Mouse (Mus musculus) left cerebral cortex, postnatal 14 days (tissue): ENCODE measurements at regions not wholly inside any gene's neighbourhood (a gene's known extent, or its start where the extent isn't known, plus 50 kb on each side); places are given as distances from the start of the nearest gene placed in this dataset.
A peak's percentile ranks its signal among the peaks of the same experiment; 100 is the strongest.

Source experiments
- DNase-seq, 2 experiments: peaks; one replicate each; pipeline ENCODE4 v3.0.0; 2021 to 2022; ENCODE audit warnings: low spot score in 2 of 2, mixed read lengths in 1 of 2
- intact Hi-C: fragments of 180-260 bp; cut with DNase I; formaldehyde crosslinking; loops from one replicate; pipeline ENCODE4 v1.15.1; 2025

DNA sequence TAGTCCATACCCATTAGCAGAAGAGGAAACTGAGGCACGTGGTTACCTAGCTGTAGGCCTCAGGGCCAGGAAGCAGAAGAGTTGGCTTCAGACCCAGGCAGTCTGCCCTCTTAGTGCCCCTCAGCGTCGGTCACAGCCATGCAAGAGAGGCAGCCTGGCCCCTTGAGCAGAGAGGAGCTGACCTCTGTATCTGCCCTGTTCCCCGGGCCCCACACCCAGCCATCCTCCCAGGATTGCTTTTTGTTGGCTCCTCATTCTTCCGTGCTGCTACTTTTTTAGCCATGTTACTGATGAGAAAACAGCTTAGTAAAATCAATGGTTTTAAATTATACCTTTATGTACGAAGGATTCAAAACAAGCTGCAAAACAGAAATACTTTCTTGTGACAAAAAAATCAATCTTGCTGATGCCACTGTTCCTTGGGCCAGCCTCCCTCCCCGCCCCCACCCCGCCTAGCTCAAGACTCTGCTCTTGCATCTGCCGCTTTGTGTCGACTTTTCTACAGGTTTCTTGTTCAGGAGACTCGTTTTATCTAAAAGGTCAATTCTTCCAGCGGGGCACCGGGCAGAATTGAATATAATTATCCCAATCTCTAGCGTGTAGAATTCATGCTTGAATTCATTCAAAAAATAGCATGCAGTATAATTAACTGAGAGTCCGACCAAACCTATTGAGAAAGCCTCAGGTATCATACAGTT lies 70.8 kb downstream of the Sall1 start:
- intact Hi-C loops, result no loop called here
- DNase-seq, result no peak

GRCm38 (mm10) chr8:88958843-88959242 lies 85.1 kb downstream of the Sall1 start:
- no peak for DNase-seq
- intact Hi-C loops, result no loop called here

DNA sequence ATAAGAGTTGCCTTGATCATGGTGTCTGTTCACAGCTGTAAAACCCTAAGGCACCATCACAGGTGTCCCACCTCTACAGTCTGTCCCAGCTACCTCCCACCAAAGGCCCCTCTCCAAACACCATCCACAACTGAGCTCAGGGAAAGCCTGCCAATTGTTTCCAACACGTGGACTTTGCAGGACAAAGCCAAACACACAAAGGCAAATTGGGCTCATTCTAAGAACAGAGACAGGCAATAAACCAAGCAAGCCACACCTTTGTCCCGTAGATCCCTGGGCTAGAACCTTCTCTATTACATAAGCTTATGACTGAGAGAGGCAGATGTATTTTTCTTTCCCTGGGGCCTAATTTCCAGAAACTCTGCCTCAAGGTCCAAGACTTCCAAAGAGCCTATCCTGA lies 90.8 kb downstream of the Sall1 start:
- DNase-seq, result no peak
- intact Hi-C loops, result no loop called here

- DNase-seq, result peak; percentile 23 to 62
Measured at GRCm38 (mm10) chr8:88951829-88952155, 92.2 kb downstream of the Sall1 start.

GRCm38 (mm10) chr8:88951145-88951828 lies 92.7 kb downstream of the Sall1 start:
- no peak for DNase-seq
- intact Hi-C loops, result no loop called here

More at GRCm38 (mm10) chr8:88951829-88952155, 92.2 kb downstream of the Sall1 start:
- intact Hi-C loops, result no loop called here

- no peak for DNase-seq
Measured at GRCm38 (mm10) chr8:88949975-88950374, 94.0 kb downstream of the Sall1 start.

DNA sequence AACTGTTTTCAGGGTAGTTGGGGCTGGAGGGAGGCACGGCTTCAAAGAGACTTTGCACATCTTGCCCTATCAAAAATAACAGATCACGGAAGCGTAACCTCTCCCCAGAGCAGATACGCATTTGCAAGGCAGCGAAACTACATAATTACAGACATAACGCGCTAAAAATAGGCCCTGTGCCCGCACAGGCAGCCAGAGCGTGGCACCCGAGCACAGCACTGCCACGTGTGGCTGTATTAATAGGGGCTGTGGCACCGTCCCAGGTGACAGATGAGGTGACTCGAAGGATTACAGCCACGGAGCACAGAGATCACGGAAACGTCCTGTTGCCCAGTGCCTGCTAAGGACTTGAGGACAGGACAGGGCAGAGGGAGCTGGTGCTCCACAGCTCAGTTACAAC lies 95.0 kb downstream of the Sall1 start:
- peak; percentile 19 to 28 for DNase-seq
- intact Hi-C loops, result loop anchor here (10.0 kb wide), 1 partner anchor 836 kb away; no protein-coding TSS in a partner anchor

More at GRCm38 (mm10) chr8:88949975-88950374, 94.0 kb downstream of the Sall1 start:
- intact Hi-C loops, result loop anchor here (10.0 kb wide), 1 partner anchor 835 kb away; no protein-coding TSS in a partner anchor

DNA sequence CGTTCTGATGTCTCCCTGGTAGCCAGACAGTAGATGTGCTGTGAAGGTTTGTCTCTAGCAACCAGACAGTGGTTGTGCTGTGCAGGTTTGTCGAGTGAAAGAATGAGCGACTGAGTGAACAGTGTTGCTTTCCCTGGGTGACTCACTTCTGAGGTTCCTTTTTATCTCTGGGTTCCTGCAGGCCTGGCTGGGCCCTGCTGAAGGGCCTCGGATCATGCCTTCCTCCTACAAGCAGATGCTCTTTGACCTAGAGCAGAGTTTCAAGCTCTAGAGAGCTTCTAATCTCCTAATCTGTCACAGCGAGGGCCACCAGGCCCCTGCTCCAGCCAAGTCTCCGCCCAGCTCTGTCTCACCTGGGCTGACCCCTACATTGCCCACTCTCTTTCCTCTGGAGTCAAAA lies 95.6 kb downstream of the Sall1 start:
- no peak for DNase-seq
- intact Hi-C loops, result loop anchor here (10.0 kb wide), 1 partner anchor 836 kb away; no protein-coding TSS in a partner anchor

DNA sequence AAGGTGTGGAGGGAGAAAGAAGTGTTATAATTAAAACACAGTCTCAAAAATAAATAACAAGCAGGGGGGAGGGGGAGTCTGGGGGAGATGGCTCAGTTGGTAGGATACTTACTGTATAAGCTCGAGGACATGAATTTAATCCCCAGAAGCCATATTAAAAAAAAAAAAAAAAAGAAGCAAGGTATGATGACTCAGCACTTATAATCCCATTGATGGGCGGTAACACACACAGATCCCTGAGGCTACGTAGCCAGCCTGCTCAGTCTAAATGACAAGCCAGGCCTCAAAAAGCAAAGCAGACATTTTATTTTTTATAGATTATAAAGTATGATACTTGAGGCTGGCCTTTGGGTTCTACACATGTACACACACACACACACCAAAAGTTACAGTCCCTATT lies 96.6 kb downstream of the Sall1 start:
- intact Hi-C loops, result loop anchor here (10.0 kb wide), 1 partner anchor 837 kb away; no protein-coding TSS in a partner anchor
- no peak for DNase-seq

GRCm38 (mm10) chr8:88945656-88946055 lies 98.3 kb downstream of the Sall1 start:
- no peak for DNase-seq
- intact Hi-C loops, result loop anchor here (10.0 kb wide), 1 partner anchor 839 kb away; no protein-coding TSS in a partner anchor

- DNase-seq, result no peak
- intact Hi-C loops, result loop anchor here (10.0 kb wide), 1 partner anchor 841 kb away; no protein-coding TSS in a partner anchor
Measured at GRCm38 (mm10) chr8:88944038-88944437, 99.9 kb downstream of the Sall1 start.

DNA sequence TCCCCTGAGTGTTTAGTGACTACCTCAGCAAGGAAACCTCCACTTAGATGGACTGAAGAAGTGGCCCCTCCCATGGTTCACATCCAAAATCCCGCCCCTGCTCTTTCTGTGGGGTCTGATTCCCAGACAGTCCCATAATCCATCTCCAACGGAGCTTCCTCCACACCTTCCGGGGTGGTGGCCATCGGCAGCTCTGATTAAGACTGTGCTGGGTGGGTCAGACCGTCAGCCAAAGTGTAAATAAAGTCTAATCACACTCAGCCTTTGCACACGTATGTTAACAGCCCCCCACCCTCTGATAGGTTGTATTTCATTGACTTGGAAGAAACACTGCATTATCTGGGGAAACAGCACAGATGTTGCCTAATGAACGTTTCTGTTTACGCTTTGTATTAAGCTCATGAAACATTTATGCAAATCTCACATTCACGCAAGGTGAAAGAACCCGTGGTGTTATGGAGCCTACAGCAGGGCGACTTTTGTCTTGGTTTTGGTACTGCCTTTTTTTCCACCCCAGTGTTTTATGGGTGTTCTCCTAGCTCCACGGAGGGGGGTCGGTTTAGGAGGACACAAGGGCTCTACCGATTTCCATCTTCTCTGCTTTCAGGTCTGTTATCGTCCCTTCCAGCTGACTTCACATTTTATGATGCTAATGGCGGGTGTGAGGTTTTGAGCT lies 104.8 kb downstream of the Sall1 start:
- DNase-seq, result no peak
- intact Hi-C loops, result no loop called here

DNA sequence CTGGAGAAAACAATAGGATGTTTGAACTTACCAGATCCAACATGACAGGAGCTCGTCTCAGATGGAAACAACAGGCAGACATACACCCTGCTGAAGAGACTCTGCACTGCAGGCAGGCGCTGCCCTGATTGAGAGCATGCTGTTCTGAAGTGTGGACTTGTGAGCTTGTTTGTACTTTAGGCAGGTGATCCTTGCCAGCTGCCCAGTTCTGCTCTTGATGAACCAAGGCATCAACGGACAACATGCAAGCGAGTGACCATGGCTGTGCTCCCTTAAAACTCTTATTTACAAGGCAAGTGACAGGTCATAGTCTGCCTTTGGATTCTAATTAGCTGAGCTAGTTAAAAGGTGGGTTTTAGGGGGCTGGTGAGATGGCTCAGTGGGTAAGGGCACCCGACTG lies 109.3 kb downstream of the Sall1 start:
- intact Hi-C loops, result no loop called here
- no peak for DNase-seq

- intact Hi-C loops, result no loop called here
- no peak for DNase-seq
Measured at GRCm38 (mm10) chr8:88931050-88931449, 112.9 kb downstream of the Sall1 start.

DNA sequence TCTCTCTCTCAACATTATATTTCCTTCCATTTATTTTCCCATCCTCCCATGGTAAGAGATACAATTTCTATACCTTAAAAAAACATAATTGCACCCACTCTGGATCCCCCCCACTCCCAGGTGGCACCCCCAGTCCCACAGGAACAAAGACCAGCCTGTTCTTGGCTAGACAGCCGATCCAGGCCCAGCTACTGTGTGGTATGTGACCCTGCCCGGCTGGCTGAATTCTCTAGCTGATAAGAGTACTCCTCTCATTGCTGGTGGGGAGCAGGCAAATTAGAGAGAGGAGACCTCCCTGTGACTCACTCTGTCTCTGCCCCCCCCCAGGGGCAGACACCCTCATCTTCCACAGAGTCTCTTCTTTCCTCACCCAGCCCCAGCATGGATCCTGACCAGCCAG lies 113.6 kb downstream of the Sall1 start:
- intact Hi-C loops, result no loop called here
- DNase-seq, result no peak

- DNase-seq, result peak in 1 of 2 experiments; percentile 20
- intact Hi-C loops, result no loop called here
Measured at GRCm38 (mm10) chr8:88928675-88929377, 115.1 kb downstream of the Sall1 start.

DNA sequence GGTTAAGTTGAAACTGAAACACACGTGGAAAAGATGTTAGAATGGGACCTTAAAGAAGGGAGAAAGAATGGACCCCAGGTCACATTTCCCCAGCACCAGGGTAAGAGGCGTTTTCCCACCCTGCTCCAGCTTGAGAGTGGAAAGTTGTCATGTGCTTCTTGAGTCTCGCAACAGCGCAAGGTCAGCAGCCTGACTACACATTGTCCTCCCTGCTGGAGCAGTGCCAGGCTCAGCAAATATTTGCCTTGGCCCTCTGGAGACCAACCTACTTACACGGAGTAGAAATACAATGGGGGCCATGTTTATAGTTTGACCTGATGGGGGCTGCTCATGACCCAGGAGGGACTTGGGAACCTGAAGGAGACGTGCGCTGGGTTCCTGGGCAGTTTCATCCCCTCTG lies 121.1 kb downstream of the Sall1 start:
- intact Hi-C loops, result no loop called here
- no peak for DNase-seq

- intact Hi-C loops, result no loop called here
- no peak for DNase-seq
Measured at GRCm38 (mm10) chr8:88921967-88922366, 122.0 kb downstream of the Sall1 start.

GRCm38 (mm10) chr8:88919282-88919681 lies 124.7 kb downstream of the Sall1 start:
- intact Hi-C loops, result no loop called here
- no peak for DNase-seq

DNA sequence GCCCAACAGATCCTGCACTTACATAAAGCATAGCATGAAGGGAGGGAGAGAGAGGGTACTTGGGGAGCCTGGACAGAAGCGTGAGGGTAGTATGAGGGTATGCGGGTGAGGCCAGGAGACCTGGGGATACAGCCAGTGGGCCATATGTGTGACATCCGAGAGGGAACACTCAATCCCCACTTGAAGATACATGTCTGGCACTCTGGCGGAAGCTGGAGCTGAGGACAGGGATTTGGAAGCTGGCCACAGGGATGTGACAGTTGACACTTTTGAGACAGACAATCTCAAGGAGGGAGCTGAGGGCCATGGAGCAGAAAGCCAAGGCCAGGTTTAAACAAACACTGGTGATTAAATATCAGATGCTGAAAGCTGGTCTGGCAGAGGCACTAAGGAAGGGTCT lies 127.9 kb downstream of the Sall1 start:
- intact Hi-C loops, result no loop called here
- DNase-seq, result no peak
